Mouse (Mus musculus): ENCODE results near the gene Knop1.

DNA sequence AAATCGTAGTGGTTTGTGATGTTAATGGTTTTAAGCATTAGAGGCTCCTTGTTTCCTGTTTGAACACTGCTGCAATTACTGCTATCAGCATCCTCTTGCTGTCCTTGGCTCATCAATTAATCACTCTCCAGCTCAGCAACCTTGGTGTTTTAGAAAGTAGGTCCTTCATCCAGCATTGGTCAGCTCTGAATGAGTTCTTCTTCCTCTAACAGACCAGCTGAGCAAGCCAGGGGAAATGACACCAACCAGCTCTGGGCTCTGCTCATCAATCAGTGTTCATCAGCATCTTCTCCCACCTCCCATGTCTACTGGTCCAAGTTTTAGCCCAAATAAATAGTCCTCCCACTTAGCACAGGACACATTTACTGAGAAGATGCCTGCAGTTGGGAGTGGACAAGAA is 2.6 kb upstream of the Knop1 start:
- TF ChIP-seq CTCF (IDR thresholded peaks at IDR 0.05; ENCODE audit: extremely low read depth, insufficient read depth, insufficient read length, insufficient replicate concordance) (no peak), POLR2A (IDR thresholded peaks at IDR 0.05; ENCODE audit: low read depth, low read length) (no peak)

All from spleen, adult 2 months (tissue).